Mouse (Mus musculus): Measurements from ENCODE around the gene Agap2. TPM values are rescaled to one million over a fixed set of nuclear protein-coding genes. Genes with fewer than 3 reads are reported as not detected.
"Not testable (repeated sequence)": the region's sequence is repeated elsewhere in the genome, so short reads cannot be mapped to it uniquely, and the experiment has no call there.

Gene Agap2
- polyA plus RNA-seq, 1 experiment from 2014 or later, result 1.5 TPM

GRCm38 (mm10) chr10:127121066-127121477 is 46.0 kb downstream of the Agap2 start, which contains the start of gene Os9:
Os9 (minus strand) TSS chr10:127121131.
- H3K4me1 ChIP-seq, result peaks cover 24% of the 10 kb centered on the region
- peak within 1 kb of the TSS; percentile 91 for H3K4me2 ChIP-seq
- peak within 1 kb of the TSS; percentile 92 for H3K4me3 ChIP-seq
- H3K9ac ChIP-seq, result peak within 1 kb of the TSS; percentile 91
- no peaks in the 10 kb centered on the region for H3K27me3 ChIP-seq
- peaks cover 30% of the 10 kb centered on the region for H3K36me3 ChIP-seq (ENCODE audit: poor library complexity, severe bottlenecking)
- peak within 1 kb of the TSS; percentile 22; the same call in 1 of the 2 replicates for H3K27ac ChIP-seq
- ATAC-seq, result peak; percentile 97
- 0% methylated on average over 19 of the region's 19 CpGs for WGBS
- H3K9me3 ChIP-seq (replicated peaks), result no peaks in the 10 kb centered on the region

- H3K36me3 ChIP-seq (ENCODE audit: poor library complexity, severe bottlenecking), result peaks cover 24% of the 10 kb centered on the region
- no peaks in the 10 kb centered on the region for H3K27me3 ChIP-seq
- no peak for ATAC-seq
- 87% methylated on average over 3 of the region's 3 CpGs for WGBS
- no peak overlapping the region for H3K9ac ChIP-seq
- H3K9me3 ChIP-seq (replicated peaks), result no peaks in the 10 kb centered on the region
- H3K27ac ChIP-seq, result peak overlapping the region; percentile 62; the same call in 1 of the 2 replicates
- H3K4me3 ChIP-seq, result peak overlapping the region; percentile 92
- peak overlapping the region; percentile 91 for H3K4me2 ChIP-seq
- H3K4me1 ChIP-seq, result peaks cover 24% of the 10 kb centered on the region
These were observed 46.9 kb downstream of the Agap2 start for GRCm38 (mm10) chr10:127122018-127122417.

GRCm38 (mm10) chr10:127122784-127123435 is 47.8 kb downstream of the Agap2 start:
- no peaks in the 10 kb centered on the region for H3K27me3 ChIP-seq
- H3K36me3 ChIP-seq (ENCODE audit: poor library complexity, severe bottlenecking), result peaks cover 17% of the 10 kb centered on the region
- peak overlapping the region; percentile 33 for H3K4me3 ChIP-seq
- H3K4me1 ChIP-seq, result peaks cover 24% of the 10 kb centered on the region
- H3K9me3 ChIP-seq (replicated peaks), result no peaks in the 10 kb centered on the region
- WGBS, result 5% methylated on average over 13 of the region's 13 CpGs
- H3K27ac ChIP-seq, result peak overlapping the region; percentile 62
- H3K4me2 ChIP-seq, result peak overlapping the region; percentile 91
- peak; percentile 26; the same call in 1 of the 2 replicates for ATAC-seq
- H3K9ac ChIP-seq, result peak overlapping the region; percentile 58

GRCm38 (mm10) chr10:127123436-127123805 is 48.3 kb downstream of the Agap2 start:
- WGBS, result 11% methylated on average over 4 of the region's 4 CpGs
- peak overlapping the region; percentile 62 for H3K27ac ChIP-seq
- no peaks in the 10 kb centered on the region for H3K27me3 ChIP-seq
- H3K36me3 ChIP-seq (ENCODE audit: poor library complexity, severe bottlenecking), result peaks cover 12% of the 10 kb centered on the region
- peaks cover 24% of the 10 kb centered on the region for H3K4me1 ChIP-seq
- H3K4me3 ChIP-seq, result peak overlapping the region; percentile 33
- peak overlapping the region; percentile 91 for H3K4me2 ChIP-seq
- no peaks in the 10 kb centered on the region for H3K9me3 ChIP-seq (replicated peaks)
- H3K9ac ChIP-seq, result peak overlapping the region; percentile 58
- no peak for ATAC-seq

GRCm38 (mm10) chr10:127125210-127126001 is 50.3 kb downstream of the Agap2 start:
- H3K27ac ChIP-seq, result no peak overlapping the region

GRCm38 (mm10) chr10:127126579-127126978 is 51.5 kb downstream of the Agap2 start:
- WGBS, result 86% methylated on average over 5 of the region's 5 CpGs

More at GRCm38 (mm10) chr10:127125210-127126001, 50.3 kb downstream of the Agap2 start:
- H3K36me3 ChIP-seq (ENCODE audit: poor library complexity, severe bottlenecking), result no peaks in the 10 kb centered on the region
- peaks cover 15% of the 10 kb centered on the region for H3K4me1 ChIP-seq
- H3K27me3 ChIP-seq, result no peaks in the 10 kb centered on the region
- ATAC-seq, result no peak
- no peak overlapping the region for H3K4me3 ChIP-seq
- H3K4me2 ChIP-seq, result no peak overlapping the region
- H3K9me3 ChIP-seq (replicated peaks), result no peaks in the 10 kb centered on the region
- no peak overlapping the region for H3K9ac ChIP-seq
- WGBS, result 75% methylated on average over 9 of the region's 9 CpGs

GRCm38 (mm10) chr10:127127711-127128279 is 52.7 kb downstream of the Agap2 start:
- no peak overlapping the region for H3K4me2 ChIP-seq
- 87% methylated on average over 7 of the region's 7 CpGs for WGBS
- no peaks in the 10 kb centered on the region for H3K9me3 ChIP-seq (replicated peaks)
- H3K4me1 ChIP-seq, result peaks cover 8% of the 10 kb centered on the region
- no peak overlapping the region for H3K4me3 ChIP-seq
- H3K27ac ChIP-seq, result no peak overlapping the region
- no peak overlapping the region for H3K9ac ChIP-seq
- H3K27me3 ChIP-seq, result no peaks in the 10 kb centered on the region
- ATAC-seq, result no peak
- no peaks in the 10 kb centered on the region for H3K36me3 ChIP-seq (ENCODE audit: poor library complexity, severe bottlenecking)

More at GRCm38 (mm10) chr10:127126579-127126978, 51.5 kb downstream of the Agap2 start:
- H3K9me3 ChIP-seq (replicated peaks), result no peaks in the 10 kb centered on the region
- no peak overlapping the region for H3K4me2 ChIP-seq
- no peaks in the 10 kb centered on the region for H3K36me3 ChIP-seq (ENCODE audit: poor library complexity, severe bottlenecking)
- peaks cover 13% of the 10 kb centered on the region for H3K4me1 ChIP-seq
- H3K27me3 ChIP-seq, result no peaks in the 10 kb centered on the region
- H3K4me3 ChIP-seq, result no peak overlapping the region
- no peak overlapping the region for H3K27ac ChIP-seq
- no peak overlapping the region for H3K9ac ChIP-seq
- ATAC-seq, result no peak

GRCm38 (mm10) chr10:127129431-127129830 is 54.3 kb downstream of the Agap2 start:
- no peak for ATAC-seq
- H3K9me3 ChIP-seq (replicated peaks), result no peaks in the 10 kb centered on the region
- H3K9ac ChIP-seq, result no peak overlapping the region
- no peaks in the 10 kb centered on the region for H3K36me3 ChIP-seq (ENCODE audit: poor library complexity, severe bottlenecking)
- H3K27ac ChIP-seq, result no peak overlapping the region
- WGBS, result 74% methylated on average over 4 of the region's 4 CpGs
- H3K4me2 ChIP-seq, result no peak overlapping the region
- H3K4me1 ChIP-seq, result no peaks in the 10 kb centered on the region
- no peaks in the 10 kb centered on the region for H3K27me3 ChIP-seq
- no peak overlapping the region for H3K4me3 ChIP-seq

- 72% methylated on average over 5 of the region's 5 CpGs for WGBS
These were observed 57.4 kb downstream of the Agap2 start for GRCm38 (mm10) chr10:127132469-127132868.

GRCm38 (mm10) chr10:127134394-127135035 is 59.4 kb downstream of the Agap2 start:
- H3K27ac ChIP-seq; H3K27me3 ChIP-seq; H3K4me3 ChIP-seq; ATAC-seq; H3K4me1 ChIP-seq; H3K9ac ChIP-seq; H3K36me3 ChIP-seq (ENCODE audit: poor library complexity, severe bottlenecking); H3K4me2 ChIP-seq; H3K9me3 ChIP-seq (replicated peaks): not testable (repeated sequence)
- WGBS, result 89% methylated on average over 3 of the region's 3 CpGs

More at GRCm38 (mm10) chr10:127132469-127132868, 57.4 kb downstream of the Agap2 start:
- H3K9me3 ChIP-seq (replicated peaks), result no peaks in the 10 kb centered on the region
- no peak overlapping the region for H3K4me3 ChIP-seq
- H3K4me1 ChIP-seq, result no peaks in the 10 kb centered on the region
- no peak overlapping the region for H3K9ac ChIP-seq
- ATAC-seq, result no peak
- H3K36me3 ChIP-seq (ENCODE audit: poor library complexity, severe bottlenecking), result no peaks in the 10 kb centered on the region
- no peak overlapping the region for H3K4me2 ChIP-seq
- H3K27ac ChIP-seq, result no peak overlapping the region
- H3K27me3 ChIP-seq, result no peaks in the 10 kb centered on the region

- no peaks in the 10 kb centered on the region for H3K4me1 ChIP-seq
- H3K4me3 ChIP-seq, result no peak overlapping the region
- H3K9ac ChIP-seq, result no peak overlapping the region
- H3K36me3 ChIP-seq (ENCODE audit: poor library complexity, severe bottlenecking), result no peaks in the 10 kb centered on the region
- H3K27me3 ChIP-seq, result no peaks in the 10 kb centered on the region
- no peak for ATAC-seq
- WGBS, result 63% methylated on average over 8 of the region's 8 CpGs
- H3K9me3 ChIP-seq (replicated peaks), result no peaks in the 10 kb centered on the region
- no peak overlapping the region for H3K27ac ChIP-seq
- no peak overlapping the region for H3K4me2 ChIP-seq
These were observed 60.2 kb downstream of the Agap2 start for GRCm38 (mm10) chr10:127135118-127135836.
